Mouse (Mus musculus): ENCODE measurements around the gene Slc7a9. TPM values are rescaled to one million over a fixed set of nuclear protein-coding genes. Genes with fewer than 3 reads are reported as not detected.

The Slc7a9 gene
- polyA plus RNA-seq, 1 experiment from 2014 or later, result 0.08 TPM

GRCm38 (mm10) chr7:35486553-35486952, 38.0 kb downstream of the Slc7a9 start:
- Histone ChIP-seq H3K9ac (ENCODE audit: low read length) (no peak overlapping the region), H3K4me1 (ENCODE audit: control insufficient read depth, insufficient read depth, low read length) (no peaks in the 10 kb centered on the region), H3K9me3 (ENCODE audit: control insufficient read depth, low read length) (no peaks in the 10 kb centered on the region), H3K4me3 (ENCODE audit: low read depth, low read length) (no peak overlapping the region), H3K27me3 (ENCODE audit: control insufficient read depth, insufficient read depth, low read length) (no peaks in the 10 kb centered on the region), H3K27ac (replicated peaks; ENCODE audit: low read depth, low read length) (no peak overlapping the region), H3K36me3 (ENCODE audit: control insufficient read depth, insufficient read depth, low read length) (no peaks in the 10 kb centered on the region), H3K4me2 (ENCODE audit: low read depth, severe bottlenecking) (no peak overlapping the region)
- DNase-seq (ENCODE audit: low spot score) (no peak), ATAC-seq (ENCODE audit: insufficient number of reproducible peaks, low FRiP score, low TSS enrichment, low read depth) (no peak)
- 86% methylated on average over 8 of the region's 8 CpGs for WGBS

GRCm38 (mm10) chr7:35490186-35490585, 41.6 kb downstream of the Slc7a9 start:
- 94% methylated on average over 2 of the region's 2 CpGs for WGBS

DNA sequence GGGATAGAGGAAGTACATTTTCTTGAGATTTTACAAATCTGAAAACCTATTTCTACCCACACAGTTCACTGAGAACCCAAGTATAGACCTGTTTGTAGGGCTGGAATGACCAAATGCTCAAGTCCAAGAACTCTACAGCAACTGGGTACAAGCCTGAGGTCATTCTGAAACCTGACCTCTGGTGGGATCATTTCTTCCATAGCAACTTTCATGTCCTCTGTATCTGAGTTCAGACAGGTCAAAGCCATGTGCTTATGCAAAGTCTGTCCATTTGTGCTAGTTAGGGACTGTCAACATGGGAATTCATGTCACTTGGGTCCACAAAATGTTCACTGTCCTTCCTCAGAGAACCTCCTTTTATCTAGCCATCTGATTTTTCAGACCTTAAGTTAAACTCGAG, 42.4 kb downstream of the Slc7a9 start:
- no peak overlapping the region for H3K4me3 ChIP-seq (ENCODE audit: low read depth, low read length)
- no peak for ATAC-seq (ENCODE audit: insufficient number of reproducible peaks, low FRiP score, low TSS enrichment, low read depth)
- no peak for DNase-seq (ENCODE audit: low spot score)
- no peaks in the 10 kb centered on the region for H3K9me3 ChIP-seq (ENCODE audit: control insufficient read depth, low read length)
- H3K4me1 ChIP-seq (ENCODE audit: control insufficient read depth, insufficient read depth, low read length), result no peaks in the 10 kb centered on the region
- H3K9ac ChIP-seq (ENCODE audit: low read length), result no peak overlapping the region
- H3K36me3 ChIP-seq (ENCODE audit: control insufficient read depth, insufficient read depth, low read length), result no peaks in the 10 kb centered on the region
- H3K4me2 ChIP-seq (ENCODE audit: low read depth, severe bottlenecking), result no peak overlapping the region
- 86% methylated on average over 1 of the region's 1 CpGs for WGBS
- H3K27ac ChIP-seq (replicated peaks; ENCODE audit: low read depth, low read length), result no peak overlapping the region
- no peaks in the 10 kb centered on the region for H3K27me3 ChIP-seq (ENCODE audit: control insufficient read depth, insufficient read depth, low read length)

More at GRCm38 (mm10) chr7:35490186-35490585, 41.6 kb downstream of the Slc7a9 start:
- no peaks in the 10 kb centered on the region for H3K36me3 ChIP-seq (ENCODE audit: control insufficient read depth, insufficient read depth, low read length)
- H3K4me3 ChIP-seq (ENCODE audit: low read depth, low read length), result no peak overlapping the region
- ATAC-seq (ENCODE audit: insufficient number of reproducible peaks, low FRiP score, low TSS enrichment, low read depth) (no peak), DNase-seq (ENCODE audit: low spot score) (no peak)
- H3K9ac ChIP-seq (ENCODE audit: low read length), result no peak overlapping the region
- H3K27me3 ChIP-seq (ENCODE audit: control insufficient read depth, insufficient read depth, low read length), result no peaks in the 10 kb centered on the region
- no peak overlapping the region for H3K27ac ChIP-seq (replicated peaks; ENCODE audit: low read depth, low read length)
- H3K9me3 ChIP-seq (ENCODE audit: control insufficient read depth, low read length), result no peaks in the 10 kb centered on the region
- no peak overlapping the region for H3K4me2 ChIP-seq (ENCODE audit: low read depth, severe bottlenecking)
- H3K4me1 ChIP-seq (ENCODE audit: control insufficient read depth, insufficient read depth, low read length), result no peaks in the 10 kb centered on the region

DNA sequence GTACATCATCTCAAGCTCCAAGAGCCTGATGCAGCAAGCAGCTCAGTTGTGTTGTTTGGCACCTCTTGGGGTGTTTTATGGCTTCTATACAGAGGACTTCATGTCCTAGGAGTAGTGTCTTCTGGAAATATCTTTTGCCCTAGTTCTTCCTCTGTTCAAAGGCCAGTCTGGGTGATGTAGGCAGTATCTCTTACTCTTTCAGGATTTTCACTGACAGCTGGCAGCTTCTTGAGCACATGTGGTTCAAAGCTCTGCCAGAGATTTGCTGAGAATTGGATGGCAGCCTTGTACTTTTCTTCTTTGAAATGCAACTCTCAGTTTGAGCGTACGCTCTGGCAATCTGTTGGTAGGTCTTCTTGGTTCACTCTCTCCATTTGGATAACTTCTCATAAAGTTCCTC, 48.9 kb downstream of the Slc7a9 start:
- no peak overlapping the region for H3K9ac ChIP-seq (ENCODE audit: low read length)
- no peak overlapping the region for H3K4me2 ChIP-seq (ENCODE audit: low read depth, severe bottlenecking)
- DNase-seq (ENCODE audit: low spot score), result no peak
- no peak for ATAC-seq (ENCODE audit: insufficient number of reproducible peaks, low FRiP score, low TSS enrichment, low read depth)
- H3K9me3 ChIP-seq (ENCODE audit: control insufficient read depth, low read length), result no peaks in the 10 kb centered on the region
- no peak overlapping the region for H3K27ac ChIP-seq (replicated peaks; ENCODE audit: low read depth, low read length)
- 92% methylated on average over 2 of the region's 2 CpGs for WGBS
- no peaks in the 10 kb centered on the region for H3K27me3 ChIP-seq (ENCODE audit: control insufficient read depth, insufficient read depth, low read length)
- no peaks in the 10 kb centered on the region for H3K4me1 ChIP-seq (ENCODE audit: control insufficient read depth, insufficient read depth, low read length)
- no peaks in the 10 kb centered on the region for H3K36me3 ChIP-seq (ENCODE audit: control insufficient read depth, insufficient read depth, low read length)
- H3K4me3 ChIP-seq (ENCODE audit: low read depth, low read length), result no peak overlapping the region

- WGBS, result 25% methylated on average over 4 of the region's 4 CpGs
- Histone ChIP-seq H3K4me2 (ENCODE audit: low read depth, severe bottlenecking) (no peak overlapping the region), H3K36me3 (ENCODE audit: control insufficient read depth, insufficient read depth, low read length) (no peaks in the 10 kb centered on the region), H3K27ac (replicated peaks; ENCODE audit: low read depth, low read length) (no peak overlapping the region), H3K9me3 (ENCODE audit: control insufficient read depth, low read length) (no peaks in the 10 kb centered on the region), H3K4me3 (ENCODE audit: low read depth, low read length) (no peak overlapping the region), H3K27me3 (ENCODE audit: control insufficient read depth, insufficient read depth, low read length) (no peaks in the 10 kb centered on the region), H3K9ac (ENCODE audit: low read length) (no peak overlapping the region), H3K4me1 (ENCODE audit: control insufficient read depth, insufficient read depth, low read length) (no peaks in the 10 kb centered on the region)
- DNase-seq (ENCODE audit: low spot score) (peak; percentile 45), ATAC-seq (ENCODE audit: insufficient number of reproducible peaks, low FRiP score, low TSS enrichment, low read depth) (no peak)
Measured at GRCm38 (mm10) chr7:35501995-35502394, 53.4 kb downstream of the Slc7a9 start.

Other genes with a start within 250 kb of the Slc7a9 start
- gene Lrp3, start 233.3 kb upstream of the Slc7a9 start, polyA plus RNA-seq (2014; fragmentation: Nextera tagmentation; extraction: Ambion mirVana), result 8.2 and 9.8 TPM in 2 replicates
- gene Gpatch1, start 130.4 kb upstream of the Slc7a9 start, polyA plus RNA-seq (2014; fragmentation: Nextera tagmentation; extraction: Ambion mirVana), result 17.5 and 20.5 TPM in 2 replicates
- 1.8 and 1.9 TPM in 2 replicates for gene Rhpn2, start 114.6 kb upstream of the Slc7a9 start, polyA plus RNA-seq (2014; fragmentation: Nextera tagmentation; extraction: Ambion mirVana)
- 19.5 and 19.6 TPM in 2 replicates for gene Faap24, start 52.0 kb upstream of the Slc7a9 start, polyA plus RNA-seq (2014; fragmentation: Nextera tagmentation; extraction: Ambion mirVana)
- gene Cep89, start 51.8 kb upstream of the Slc7a9 start, polyA plus RNA-seq (2014; fragmentation: Nextera tagmentation; extraction: Ambion mirVana), result 43.8 and 54.3 TPM in 2 replicates
- gene Tdrd12, start 88.9 kb downstream of the Slc7a9 start, polyA plus RNA-seq (2014; fragmentation: Nextera tagmentation; extraction: Ambion mirVana), result 0.41 TPM in 1 of 2 replicates, not detected in the other
- 35.2 and 35.8 TPM in 2 replicates for gene Nudt19, start 107.5 kb downstream of the Slc7a9 start, polyA plus RNA-seq (2014; fragmentation: Nextera tagmentation; extraction: Ambion mirVana)
- gene Rgs9bp, start 136.8 kb downstream of the Slc7a9 start, polyA plus RNA-seq (2014; fragmentation: Nextera tagmentation; extraction: Ambion mirVana), result 0.20 and 0.40 TPM in 2 replicates
- 35.6 and 35.9 TPM in 2 replicates for gene Ankrd27, start 137.4 kb downstream of the Slc7a9 start, polyA plus RNA-seq (2014; fragmentation: Nextera tagmentation; extraction: Ambion mirVana)
- 306 and 319 TPM in 2 replicates for gene Pdcd5, start 198.7 kb downstream of the Slc7a9 start, polyA plus RNA-seq (2014; fragmentation: Nextera tagmentation; extraction: Ambion mirVana)